Mouse (Mus musculus) forebrain, embryonic 14.5 days (tissue): Measurements from ENCODE around the gene Fcgr4. TPM values are rescaled to one million over a fixed set of nuclear protein-coding genes. Genes with fewer than 3 reads are reported as not detected.
"Not testable (repeated sequence)": the region's sequence is repeated elsewhere in the genome, so short reads cannot be mapped to it uniquely, and the experiment has no call there.

Source experiments
- ATAC-seq: fragments of 200-750 bp; cut with Nextera tagmentation; 2 replicates; pipeline ENCODE4 v1.8.0; 2017; ENCODE audit warnings: mild to moderate bottlenecking, moderate library complexity
- DNase-seq: peaks from one replicate; pipeline ENCODE4 v3.0.0-alpha.2; 2015; ENCODE audit warnings: low spot score
- H3K27ac ChIP-seq: fragments of 300-500 bp; sonication (generic); 2 replicates; pipeline ENCODE4 v1.5.1; 2014; ENCODE audit warnings: low read depth, mild to moderate bottlenecking, control low read depth, low read length, moderate library complexity
- H3K27me3 ChIP-seq: fragments of 300-500 bp; sonication (generic); replicated peaks from 2 replicates; pipeline ENCODE4 v1.6.1; 2014; ENCODE audit warnings: low read length, control low read depth, mixed read lengths; ENCODE audit not compliant: control insufficient read depth, insufficient read depth
- H3K36me3 ChIP-seq: fragments of 300-500 bp; sonication (generic); 2 replicates; pipeline ENCODE4 v1.6.1; 2014; ENCODE audit warnings: low read length, control low read depth; ENCODE audit not compliant: control insufficient read depth, insufficient read depth
- H3K4me1 ChIP-seq: fragments of 300-500 bp; sonication (generic); 2 replicates; pipeline ENCODE4 v1.6.1; 2014; ENCODE audit warnings: antibody characterized with exemption, low read length, control low read depth; ENCODE audit not compliant: control insufficient read depth, insufficient read depth
- H3K4me2 ChIP-seq: fragments of 300-500 bp; sonication (generic); 2 replicates; pipeline ENCODE4 v1.6.1; 2014; ENCODE audit warnings: mild to moderate bottlenecking, control low read depth, low read length
- H3K4me3 ChIP-seq: fragments of 300-500 bp; sonication (generic); 2 replicates; pipeline ENCODE4 v1.5.1; 2014; ENCODE audit warnings: low read depth, low read length, control low read depth
- H3K9ac ChIP-seq: fragments of 300-500 bp; sonication (generic); 2 replicates; pipeline ENCODE4 v1.6.1; 2014; ENCODE audit warnings: mild to moderate bottlenecking, low read length, control low read depth, moderate library complexity
- H3K9me3 ChIP-seq: fragments of 300-500 bp; sonication (generic); replicated peaks from 2 replicates; pipeline ENCODE4 v1.6.1; 2016; ENCODE audit warnings: low read length, control low read depth, mixed read lengths; ENCODE audit not compliant: control insufficient read depth
- WGBS: fragments of 180-500 bp; shearing (Covaris S2); extraction: QIAGEN DNeasy Blood & Tissue Kit; methylation state at CpG from one replicate; pipeline ENCODE4 v1.1.7; 2014; 5-methylcytosine and 5-hydroxymethylcytosine counted together
- polyA plus RNA-seq: library from polyadenylated mRNA; unstranded; fragments of >200 nt; fragmentation: Nextera tagmentation; extraction: Ambion mirVana; gene quantifications from 2 replicates; pipeline ENCODE4 v1.2.1, GENCODE M21; 2014

Gene Fcgr4
- polyA plus RNA-seq, 1 experiment from 2014 or later: 0.50 TPM

DNA sequence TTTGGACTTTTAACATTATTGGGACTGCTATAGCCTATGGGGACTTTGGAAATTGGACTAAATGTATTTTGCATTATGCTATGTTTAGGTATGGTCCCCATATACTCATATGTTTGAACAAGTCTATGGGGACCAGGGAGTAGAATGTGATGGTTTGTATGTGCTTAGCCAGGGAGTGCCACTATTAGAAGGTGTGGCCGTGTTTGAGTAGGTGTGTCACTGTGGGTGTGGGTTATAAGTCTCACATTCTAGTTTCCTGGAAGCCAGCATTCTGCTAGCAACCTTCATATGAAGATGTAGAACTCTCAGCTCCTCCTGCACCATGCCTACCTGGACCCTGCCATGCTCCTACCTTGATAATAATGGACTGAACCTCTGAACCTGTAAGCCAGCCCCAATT, 37.0 kb upstream of the Fcgr4 start:
- 79% methylated on average over 1 of the region's 1 CpGs for WGBS
- ATAC-seq, H3K4me1 ChIP-seq, H3K27me3 ChIP-seq, H3K9me3 ChIP-seq, H3K4me3 ChIP-seq, H3K36me3 ChIP-seq, H3K4me2 ChIP-seq, H3K9ac ChIP-seq, DNase-seq, H3K27ac ChIP-seq: not testable (repeated sequence)

DNA sequence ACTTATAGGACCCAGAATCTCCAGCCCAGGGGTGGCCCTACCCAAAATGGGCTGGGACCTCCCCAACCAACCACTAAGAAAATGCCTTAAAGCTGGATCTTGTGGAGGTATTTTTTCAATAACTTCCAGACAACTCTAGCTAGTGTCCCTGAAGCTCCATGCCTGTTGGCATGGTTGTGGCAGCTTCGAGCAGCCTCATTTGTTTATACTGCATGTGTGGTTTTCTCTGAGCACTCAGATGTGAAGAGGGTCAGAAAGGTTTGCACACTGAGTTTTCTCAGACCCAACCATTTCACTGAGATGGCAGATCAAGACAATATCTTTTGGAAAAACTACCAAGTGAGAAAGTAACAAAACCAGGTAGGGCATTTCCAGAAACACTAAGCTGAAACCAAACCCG, 36.4 kb upstream of the Fcgr4 start:
- Histone ChIP-seq H3K9ac (no peak overlapping the region), H3K4me2 (no peak overlapping the region), H3K4me3 (no peak overlapping the region), H3K9me3 (no peaks in the 10 kb centered on the region), H3K27ac (no peak overlapping the region), H3K36me3 (no peaks in the 10 kb centered on the region), H3K4me1 (no peaks in the 10 kb centered on the region), H3K27me3 (no peaks in the 10 kb centered on the region)
- WGBS: 80% methylated on average over 2 of the region's 2 CpGs
- ATAC-seq (no peak), DNase-seq (no peak)

DNA sequence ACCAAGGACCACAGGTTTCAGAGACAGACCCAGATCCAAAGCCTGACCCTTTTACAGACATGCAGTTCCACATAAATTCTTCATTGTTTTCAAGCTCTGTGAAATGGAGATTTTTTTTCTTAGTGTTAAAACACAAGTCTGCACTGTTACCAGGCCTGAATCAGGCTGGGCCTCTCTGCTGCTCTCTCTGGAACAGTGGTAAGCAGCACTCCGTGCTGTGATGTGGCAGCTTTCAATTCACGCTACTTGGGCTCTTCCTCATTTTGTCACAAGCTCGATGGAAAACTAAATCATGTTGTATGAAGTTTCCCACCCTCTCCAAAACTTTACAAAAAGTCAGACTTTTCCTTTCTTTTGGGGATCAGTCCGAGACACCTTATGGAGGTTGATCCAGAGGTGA, 35.7 kb upstream of the Fcgr4 start:
- no peaks in the 10 kb centered on the region for H3K4me1 ChIP-seq
- no peaks in the 10 kb centered on the region for H3K27me3 ChIP-seq
- ATAC-seq (no peak), DNase-seq (no peak)
- WGBS: 87% methylated on average over 4 of the region's 4 CpGs
- H3K36me3 ChIP-seq: no peaks in the 10 kb centered on the region
- no peaks in the 10 kb centered on the region for H3K9me3 ChIP-seq
- H3K27ac ChIP-seq: no peak overlapping the region
- no peak overlapping the region for H3K4me3 ChIP-seq
- H3K4me2 ChIP-seq: no peak overlapping the region
- H3K9ac ChIP-seq: no peak overlapping the region

DNA sequence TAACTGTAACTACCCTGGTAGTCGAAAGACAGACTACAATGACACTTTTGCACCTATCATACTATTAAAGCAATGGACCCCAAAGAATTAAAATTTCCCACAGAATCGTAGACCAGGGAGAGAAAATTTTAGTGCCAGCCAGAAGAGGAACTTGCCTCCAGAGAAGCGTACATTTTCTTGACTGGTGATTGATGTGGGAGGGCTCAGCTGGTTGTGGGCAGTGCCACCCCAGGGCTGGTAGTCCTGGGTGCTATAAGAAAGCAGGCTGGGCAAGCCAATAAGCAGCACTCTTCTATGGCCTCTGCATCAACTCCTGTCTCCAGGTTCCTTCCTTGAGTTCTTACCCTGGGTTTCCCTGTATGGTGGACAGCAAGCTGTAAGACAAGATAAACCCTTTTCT, 33.6 kb upstream of the Fcgr4 start:
- Histone ChIP-seq H3K27ac (no peak overlapping the region), H3K4me3 (no peak overlapping the region), H3K9me3 (no peaks in the 10 kb centered on the region), H3K9ac (no peak overlapping the region), H3K4me2 (no peak overlapping the region), H3K27me3 (no peaks in the 10 kb centered on the region), H3K36me3 (no peaks in the 10 kb centered on the region), H3K4me1 (no peaks in the 10 kb centered on the region)
- DNase-seq (no peak), ATAC-seq (no peak)
- whole genome bisulfite sequencing: 82% methylated on average over 3 of the region's 3 CpGs

DNA sequence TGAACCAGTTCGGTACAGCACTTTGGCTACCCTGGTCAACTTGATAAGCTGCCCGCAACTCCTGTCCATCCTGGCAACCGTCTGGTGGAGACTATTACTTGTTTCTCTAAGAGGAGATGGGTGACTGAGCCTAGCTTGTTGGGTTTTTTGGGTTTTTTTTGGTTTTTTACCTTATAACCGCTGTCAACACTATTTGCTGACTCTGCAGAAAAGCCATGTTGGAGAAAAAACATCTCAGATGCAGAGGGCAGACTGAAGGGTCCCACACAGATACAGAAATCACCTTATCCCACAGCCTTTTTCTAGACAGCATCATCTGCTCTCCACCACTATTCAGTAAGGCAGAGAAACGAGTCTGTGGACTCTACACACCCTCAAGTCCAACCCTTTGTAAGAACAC, 32.9 kb upstream of the Fcgr4 start:
- DNase-seq: no peak
- no peaks in the 10 kb centered on the region for H3K9me3 ChIP-seq
- no peak overlapping the region for H3K4me3 ChIP-seq
- no peaks in the 10 kb centered on the region for H3K4me1 ChIP-seq
- no peak overlapping the region for H3K27ac ChIP-seq
- 85% methylated on average over 5 of the region's 5 CpGs for WGBS
- no peaks in the 10 kb centered on the region for H3K27me3 ChIP-seq
- H3K36me3 ChIP-seq: no peaks in the 10 kb centered on the region
- H3K4me2 ChIP-seq: no peak overlapping the region
- H3K9ac ChIP-seq: no peak overlapping the region
- no peak for ATAC-seq

GRCm38 (mm10) chr1:170989656-170990055, 29.1 kb upstream of the Fcgr4 start:
- no peaks in the 10 kb centered on the region for H3K4me1 ChIP-seq
- no peak overlapping the region for H3K9ac ChIP-seq
- 76% methylated on average over 9 of the region's 9 CpGs for WGBS
- DNase-seq (no peak), ATAC-seq (no peak)
- no peaks in the 10 kb centered on the region for H3K27me3 ChIP-seq
- H3K27ac ChIP-seq: no peak overlapping the region
- no peak overlapping the region for H3K4me3 ChIP-seq
- no peaks in the 10 kb centered on the region for H3K36me3 ChIP-seq
- no peak overlapping the region for H3K4me2 ChIP-seq
- H3K9me3 ChIP-seq: no peaks in the 10 kb centered on the region

DNA sequence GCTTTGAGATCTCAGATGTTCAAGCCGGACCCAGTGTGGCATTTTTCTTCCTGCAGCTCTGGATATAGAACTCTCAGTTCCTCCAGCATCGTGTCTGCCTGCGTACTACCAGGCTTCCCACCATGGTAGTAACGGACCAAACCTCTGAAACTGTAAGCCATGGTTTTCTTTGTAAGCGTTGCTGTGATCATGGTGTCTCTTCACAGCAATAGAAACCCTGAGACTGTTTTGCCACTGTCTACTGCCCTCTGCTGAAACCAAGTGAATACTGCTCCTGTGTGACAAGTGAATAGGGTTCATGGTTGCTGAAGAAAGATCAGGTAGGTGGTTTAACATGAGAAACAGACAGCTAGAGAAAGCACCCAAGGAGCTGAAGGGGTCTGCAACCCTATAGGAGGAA, 26.2 kb upstream of the Fcgr4 start:
- ATAC-seq (no peak), DNase-seq (peak; percentile 42)
- Histone ChIP-seq H3K4me3 (no peak overlapping the region), H3K4me2 (no peak overlapping the region), H3K27me3 (no peaks in the 10 kb centered on the region), H3K9me3 (no peaks in the 10 kb centered on the region), H3K36me3 (no peaks in the 10 kb centered on the region), H3K27ac (no peak overlapping the region), H3K4me1 (no peaks in the 10 kb centered on the region), H3K9ac (no peak overlapping the region)
- WGBS: 65% methylated on average over 5 of the region's 5 CpGs

DNA sequence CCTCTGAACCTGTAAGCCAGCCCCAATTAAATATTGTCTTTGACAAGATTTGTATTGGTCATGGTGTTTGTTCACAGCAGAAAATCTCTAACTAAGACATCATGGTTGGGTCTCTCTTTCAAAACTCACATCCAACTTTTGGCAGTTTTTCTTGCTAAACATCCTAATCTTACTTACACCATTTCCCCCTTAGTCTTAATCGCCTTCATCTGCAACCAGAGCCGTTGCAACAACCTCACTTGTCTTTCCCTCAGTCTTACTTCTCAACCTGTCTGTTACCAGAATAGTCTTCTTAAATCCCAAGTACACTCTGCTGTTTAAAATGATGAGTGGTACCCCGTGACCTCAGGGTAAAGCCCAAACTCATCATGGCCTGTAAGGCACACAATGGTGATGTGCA, 22.7 kb upstream of the Fcgr4 start:
- Histone ChIP-seq H3K27ac (no peak overlapping the region), H3K36me3 (no peaks in the 10 kb centered on the region), H3K4me1 (no peaks in the 10 kb centered on the region), H3K9ac (no peak overlapping the region), H3K4me3 (no peak overlapping the region), H3K9me3 (no peaks in the 10 kb centered on the region), H3K27me3 (no peaks in the 10 kb centered on the region), H3K4me2 (no peak overlapping the region)
- DNase-seq (no peak), ATAC-seq (no peak)
- WGBS: 78% methylated on average over 3 of the region's 3 CpGs

- peak; percentile 66 for DNase-seq
- Histone ChIP-seq H3K9me3 (no peaks in the 10 kb centered on the region), H3K9ac (no peak overlapping the region), H3K4me3 (no peak overlapping the region), H3K27ac (no peak overlapping the region), H3K36me3 (no peaks in the 10 kb centered on the region), H3K27me3 (no peaks in the 10 kb centered on the region), H3K4me2 (no peak overlapping the region), H3K4me1 (no peaks in the 10 kb centered on the region)
- ATAC-seq: no peak
- 47% methylated on average over 3 of the region's 3 CpGs for WGBS
Measured at GRCm38 (mm10) chr1:170996753-170997152, 22.0 kb upstream of the Fcgr4 start.
